Mouse (Mus musculus) liver, embryonic 16.5 days (tissue): ENCODE measurements around the gene Abt1. TPM values are rescaled to one million over a fixed set of nuclear protein-coding genes. Genes with fewer than 3 reads are reported as not detected.

ENCODE experiments used
- ATAC-seq: fragments of 200-750 bp; cut with Nextera tagmentation; 2 replicates; pipeline ENCODE4 v1.8.0; 2017; ENCODE audit warnings: low read depth, mild to moderate bottlenecking, moderate number of reproducible peaks, moderate library complexity
- H3K27ac ChIP-seq: fragments of 300-500 bp; sonication (generic); 2 replicates; pipeline ENCODE4 v1.5.1; 2014; ENCODE audit warnings: mild to moderate bottlenecking, low read length
- H3K27me3 ChIP-seq: fragments of 300-500 bp; sonication (generic); 2 replicates; pipeline ENCODE4 v1.6.1; 2014; ENCODE audit warnings: low read depth, low read length, mixed read lengths; ENCODE audit not compliant: control insufficient read depth, insufficient read depth
- H3K36me3 ChIP-seq: fragments of 300-500 bp; sonication (generic); 2 replicates; pipeline ENCODE4 v1.6.1; 2014; ENCODE audit warnings: mild to moderate bottlenecking; ENCODE audit not compliant: control insufficient read depth, insufficient read depth
- H3K4me1 ChIP-seq: fragments of 300-500 bp; sonication (generic); 2 replicates; pipeline ENCODE4 v1.6.1; 2014; ENCODE audit warnings: low read depth, low read length, mixed read lengths; ENCODE audit not compliant: control insufficient read depth
- H3K4me2 ChIP-seq: fragments of 300-500 bp; sonication (generic); 2 replicates; pipeline ENCODE4 v1.6.1; 2014; ENCODE audit warnings: low read depth, low read length, mixed read lengths
- H3K4me3 ChIP-seq: fragments of 300-500 bp; sonication (generic); 2 replicates; pipeline ENCODE4 v1.5.1; 2014; ENCODE audit warnings: low read depth, mild to moderate bottlenecking, low read length
- H3K9ac ChIP-seq: fragments of 300-500 bp; sonication (generic); 2 replicates; pipeline ENCODE4 v1.6.1; 2014; ENCODE audit warnings: low read depth, low read length
- H3K9me3 ChIP-seq: fragments of 300-500 bp; sonication (generic); replicated peaks from 2 replicates; pipeline ENCODE4 v1.6.1; 2016; ENCODE audit warnings: low read length; ENCODE audit not compliant: control insufficient read depth
- WGBS: fragments of 180-500 bp; shearing (Covaris S2); extraction: QIAGEN DNeasy Blood & Tissue Kit; methylation state at CpG from one replicate; pipeline ENCODE4 v1.1.7; 2014; ENCODE audit not compliant: insufficient replicate concordance; 5-methylcytosine and 5-hydroxymethylcytosine counted together
- polyA plus RNA-seq: library from polyadenylated mRNA; unstranded; fragments of >200 nt; fragmentation: Nextera tagmentation; extraction: Ambion mirVana; gene quantifications from 2 replicates; pipeline ENCODE4 v1.2.1, GENCODE M21; 2015

Gene Abt1
- polyA plus RNA-seq, 1 experiment from 2014 or later = 4.5 TPM

DNA sequence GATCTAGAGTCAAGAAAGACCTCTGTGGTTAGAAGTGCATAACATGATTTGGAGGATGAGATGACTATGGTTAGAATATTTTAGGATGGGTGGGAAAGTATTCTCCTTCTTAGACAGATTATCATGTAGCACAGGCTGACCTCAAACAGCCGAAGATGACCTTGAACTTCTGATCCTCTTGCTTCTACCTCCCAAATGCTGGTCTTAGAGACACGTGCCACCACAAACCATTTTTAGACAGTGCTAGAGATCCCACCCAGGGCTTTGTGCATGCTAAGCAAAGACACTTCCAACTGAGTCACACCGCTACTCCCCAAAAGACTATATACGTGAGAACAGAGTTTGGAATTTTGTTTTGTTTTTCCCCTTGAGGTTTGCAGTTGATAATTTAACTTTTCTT, 38.4 kb upstream of the Abt1 start:
- no peaks in the 10 kb centered on the region for H3K36me3 ChIP-seq
- H3K4me1 ChIP-seq = peaks cover 53% of the 10 kb centered on the region
- no peaks in the 10 kb centered on the region for H3K9me3 ChIP-seq
- H3K4me3 ChIP-seq = no peak overlapping the region
- H3K27ac ChIP-seq = no peak overlapping the region
- no peak overlapping the region for H3K9ac ChIP-seq
- no peak overlapping the region for H3K4me2 ChIP-seq
- H3K27me3 ChIP-seq = no peaks in the 10 kb centered on the region
- no peak for ATAC-seq
- 69% methylated on average over 4 of the region's 4 CpGs for WGBS

GRCm38 (mm10) chr13:23459264-23459846, 35.7 kb upstream of the Abt1 start:
- Histone ChIP-seq H3K9me3 (no peaks in the 10 kb centered on the region), H3K27ac (peak overlapping the region; percentile 88), H3K4me1 (peaks cover 33% of the 10 kb centered on the region), H3K4me3 (peak overlapping the region; percentile 34), H3K27me3 (no peaks in the 10 kb centered on the region), H3K36me3 (no peaks in the 10 kb centered on the region), H3K4me2 (peak overlapping the region; percentile 61), H3K9ac (peak overlapping the region; percentile 55)
- ATAC-seq = peak; percentile 89
- 9% methylated on average over 15 of the region's 15 CpGs for WGBS

- 2% methylated on average over 9 of the region's 9 CpGs for WGBS
- H3K4me2 ChIP-seq = peak overlapping the region; percentile 55
- no peaks in the 10 kb centered on the region for H3K36me3 ChIP-seq
- H3K4me1 ChIP-seq = peaks cover 22% of the 10 kb centered on the region
- H3K27ac ChIP-seq = peak overlapping the region; percentile 88
- ATAC-seq = no peak
- no peaks in the 10 kb centered on the region for H3K9me3 ChIP-seq
- no peaks in the 10 kb centered on the region for H3K27me3 ChIP-seq
- peak overlapping the region; percentile 73 for H3K9ac ChIP-seq
- H3K4me3 ChIP-seq = peak overlapping the region; percentile 79
Measured at GRCm38 (mm10) chr13:23453926-23454325, 30.3 kb upstream of the Abt1 start.

- WGBS = under 1% methylated on average over 25 of the region's 25 CpGs
Measured at GRCm38 (mm10) chr13:23453362-23453862, 29.7 kb upstream of the Abt1 start.

DNA sequence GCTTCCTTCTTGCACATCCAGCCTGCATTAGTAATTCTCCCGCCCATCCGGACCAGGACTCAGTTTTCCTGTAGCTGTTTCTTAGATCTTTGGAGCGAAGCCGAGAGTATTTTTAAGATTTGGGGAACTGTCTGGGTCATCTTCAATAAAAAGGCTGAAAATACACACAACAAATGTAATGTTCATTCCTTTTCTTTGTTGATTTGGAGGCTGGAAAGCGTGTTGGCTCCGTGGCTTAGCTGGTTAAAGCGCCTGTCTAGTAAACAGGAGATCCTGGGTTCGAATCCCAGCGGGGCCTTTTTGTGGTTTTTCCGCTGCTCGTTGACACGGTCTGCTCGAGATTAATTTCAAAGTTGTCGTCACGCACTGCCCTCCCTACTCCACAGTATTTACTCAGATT, 26.7 kb upstream of the Abt1 start:
- under 1% methylated on average over 15 of the region's 15 CpGs for WGBS
- Histone ChIP-seq H3K9me3 (no peaks in the 10 kb centered on the region), H3K4me2 (peak overlapping the region; percentile 84), H3K36me3 (no peaks in the 10 kb centered on the region), H3K4me1 (peaks cover 16% of the 10 kb centered on the region), H3K27me3 (no peaks in the 10 kb centered on the region), H3K4me3 (peak overlapping the region; percentile 59), H3K9ac (peak overlapping the region; percentile 56), H3K27ac (peak overlapping the region; percentile 86)
- peak; percentile 47 for ATAC-seq

More at GRCm38 (mm10) chr13:23453362-23453862, 29.7 kb upstream of the Abt1 start:
- no peaks in the 10 kb centered on the region for H3K36me3 ChIP-seq
- peak overlapping the region; percentile 73 for H3K9ac ChIP-seq
- peaks cover 22% of the 10 kb centered on the region for H3K4me1 ChIP-seq
- H3K4me3 ChIP-seq = peak overlapping the region; percentile 79
- peak overlapping the region; percentile 88 for H3K27ac ChIP-seq
- H3K9me3 ChIP-seq = no peaks in the 10 kb centered on the region
- peak overlapping the region; percentile 55 for H3K4me2 ChIP-seq
- H3K27me3 ChIP-seq = no peaks in the 10 kb centered on the region
- ATAC-seq = peak; percentile 80

DNA sequence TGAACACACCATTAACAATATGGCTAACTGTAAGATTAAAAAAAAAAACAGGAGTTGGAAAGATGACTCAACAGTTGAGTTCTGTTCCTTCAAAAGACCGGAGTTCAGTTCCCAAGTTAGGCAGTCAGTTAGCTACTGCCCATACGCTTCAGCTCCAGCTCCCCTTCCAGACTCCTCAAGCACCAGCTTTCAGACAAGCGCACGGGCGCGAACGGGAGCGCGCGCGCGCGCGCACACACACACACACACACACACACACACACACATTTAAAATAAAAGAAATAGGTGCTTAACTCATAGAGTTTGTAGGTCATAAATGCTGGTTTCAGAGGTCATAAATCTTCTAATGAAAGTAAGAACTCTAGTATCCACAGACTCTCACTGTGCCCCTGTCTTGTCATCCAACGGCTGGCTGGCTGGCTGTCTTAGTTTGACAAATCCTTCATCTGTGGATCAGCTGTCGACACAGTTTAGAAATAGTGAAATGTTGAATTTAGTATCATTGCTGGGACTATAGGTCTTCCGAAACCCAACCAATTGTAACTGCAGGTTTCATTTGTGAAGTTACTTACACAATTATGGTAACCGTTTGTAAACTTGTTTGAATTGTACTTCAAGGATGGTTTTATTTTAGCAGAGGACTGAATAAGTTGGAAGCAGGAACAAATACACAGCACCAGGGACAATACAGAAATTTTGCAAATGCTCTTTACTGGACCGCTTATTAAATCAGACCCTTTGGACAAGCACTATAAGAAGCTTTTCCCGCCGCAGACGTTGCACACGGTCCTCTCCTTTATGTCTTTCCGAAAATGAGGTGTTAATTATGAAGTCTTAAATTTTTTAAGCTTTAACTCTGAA, 25.8 kb upstream of the Abt1 start:
- Histone ChIP-seq H3K27me3 (no peaks in the 10 kb centered on the region), H3K4me3 (peak overlapping the region; percentile 59), H3K9me3 (no peaks in the 10 kb centered on the region), H3K9ac (peak overlapping the region; percentile 56), H3K4me2 (peak overlapping the region; percentile 84), H3K36me3 (no peaks in the 10 kb centered on the region), H3K27ac (peak overlapping the region; percentile 86), H3K4me1 (peaks cover 17% of the 10 kb centered on the region)
- under 1% methylated on average over 24 of the region's 24 CpGs for WGBS
- ATAC-seq = peak; percentile 17; the same call in 1 of the 2 replicates

DNA sequence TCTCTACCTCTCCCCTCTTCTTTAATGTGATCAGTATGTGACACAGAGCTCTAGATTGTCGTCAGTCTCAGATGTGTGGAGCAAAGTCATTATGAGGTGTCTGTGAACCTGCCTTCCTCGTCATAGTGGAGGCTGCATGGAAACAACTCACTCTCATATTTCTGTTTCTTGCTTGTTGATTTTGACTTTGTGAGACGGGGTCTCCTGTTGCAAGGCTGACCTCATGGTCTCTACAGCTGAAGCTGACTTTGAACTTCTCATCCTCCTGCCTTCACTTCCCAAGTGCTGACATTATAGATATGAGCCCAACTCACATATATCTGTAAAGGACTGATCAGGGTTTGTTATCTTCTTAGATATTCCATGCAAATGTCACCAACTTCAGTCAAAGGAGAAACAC, 25.1 kb upstream of the Abt1 start:
- Histone ChIP-seq H3K4me2 (peak overlapping the region; percentile 84), H3K4me3 (peak overlapping the region; percentile 59), H3K4me1 (peaks cover 20% of the 10 kb centered on the region), H3K36me3 (no peaks in the 10 kb centered on the region), H3K27ac (peak overlapping the region; percentile 86), H3K27me3 (no peaks in the 10 kb centered on the region), H3K9ac (peak overlapping the region; percentile 56), H3K9me3 (no peaks in the 10 kb centered on the region)
- WGBS = 31% methylated on average over 3 of the region's 3 CpGs
- ATAC-seq = no peak

GRCm38 (mm10) chr13:23446498-23446952, 22.9 kb upstream of the Abt1 start:
- Histone ChIP-seq H3K4me2 (peak overlapping the region; percentile 89), H3K4me1 (peaks cover 17% of the 10 kb centered on the region), H3K27me3 (no peaks in the 10 kb centered on the region), H3K9me3 (no peaks in the 10 kb centered on the region), H3K36me3 (no peaks in the 10 kb centered on the region), H3K4me3 (peak overlapping the region; percentile 86), H3K27ac (peak overlapping the region; percentile 97), H3K9ac (peak overlapping the region; percentile 69)
- under 1% methylated on average over 16 of the region's 16 CpGs for WGBS
- peak; percentile 52 for ATAC-seq
